Mouse (Mus musculus): Measurements from ENCODE around the gene Adra2c. TPM values are rescaled to one million over a fixed set of nuclear protein-coding genes. Genes with fewer than 3 reads are reported as not detected.

Adra2c gene
- polyA plus RNA-seq, 2 experiments: 0.10 to 0.15 TPM

GRCm38 (mm10) chr5:35245555-35246273, 32.4 kb upstream of the Adra2c start:
- no peak for ATAC-seq (ENCODE audit: low FRiP score, low read depth)
- no peaks in the 10 kb centered on the region for H3K4me1 ChIP-seq (ENCODE audit: control insufficient read depth, insufficient read depth, low read length)
- H3K27ac ChIP-seq (replicated peaks; ENCODE audit: low read depth, low read length): no peak overlapping the region
- H3K9me3 ChIP-seq (ENCODE audit: control insufficient read depth, low read length): no peaks in the 10 kb centered on the region
- no peaks in the 10 kb centered on the region for H3K36me3 ChIP-seq (ENCODE audit: control insufficient read depth, insufficient read depth, low read length)
- DNase-seq (ENCODE audit: low spot score): no peak
- no peak overlapping the region for H3K9ac ChIP-seq (ENCODE audit: low read depth, low read length, severe bottlenecking)
- TF ChIP-seq POLR2A (IDR thresholded peaks at IDR 0.05; ENCODE audit: borderline replicate concordance, extremely low read depth, insufficient read depth, insufficient read length): no peak
- no peak overlapping the region for H3K4me3 ChIP-seq (replicated peaks; ENCODE audit: low read length)
- no peak overlapping the region for H3K4me2 ChIP-seq (replicated peaks; ENCODE audit: low read depth, low read length, severe bottlenecking)
- H3K27me3 ChIP-seq (ENCODE audit: control insufficient read depth, insufficient read depth, low read length): no peaks in the 10 kb centered on the region
- 55% methylated on average over 11 of the region's 11 CpGs for WGBS

- H3K4me3 ChIP-seq (replicated peaks; ENCODE audit: low read length): no peak overlapping the region
- H3K36me3 ChIP-seq (ENCODE audit: control insufficient read depth, insufficient read depth, low read length): no peaks in the 10 kb centered on the region
- H3K4me2 ChIP-seq (replicated peaks; ENCODE audit: low read depth, low read length, severe bottlenecking): no peak overlapping the region
- H3K9ac ChIP-seq (ENCODE audit: low read depth, low read length, severe bottlenecking): no peak overlapping the region
- no peaks in the 10 kb centered on the region for H3K4me1 ChIP-seq (ENCODE audit: control insufficient read depth, insufficient read depth, low read length)
- ATAC-seq (ENCODE audit: low FRiP score, low read depth) (no peak), DNase-seq (ENCODE audit: low spot score) (no peak)
- no peaks in the 10 kb centered on the region for H3K27me3 ChIP-seq (ENCODE audit: control insufficient read depth, insufficient read depth, low read length)
- H3K27ac ChIP-seq (replicated peaks; ENCODE audit: low read depth, low read length): no peak overlapping the region
- TF ChIP-seq POLR2A (IDR thresholded peaks at IDR 0.05; ENCODE audit: borderline replicate concordance, extremely low read depth, insufficient read depth, insufficient read length): no peak
- H3K9me3 ChIP-seq (ENCODE audit: control insufficient read depth, low read length): no peaks in the 10 kb centered on the region
- WGBS: 69% methylated on average over 5 of the region's 5 CpGs
Measured at GRCm38 (mm10) chr5:35254964-35255716, 23.0 kb upstream of the Adra2c start.

- H3K27me3 ChIP-seq (ENCODE audit: control insufficient read depth, insufficient read depth, low read length): no peaks in the 10 kb centered on the region
- H3K27ac ChIP-seq (replicated peaks; ENCODE audit: low read depth, low read length): no peak overlapping the region
- no peak overlapping the region for H3K9ac ChIP-seq (ENCODE audit: low read depth, low read length, severe bottlenecking)
- no peaks in the 10 kb centered on the region for H3K4me1 ChIP-seq (ENCODE audit: control insufficient read depth, insufficient read depth, low read length)
- H3K36me3 ChIP-seq (ENCODE audit: control insufficient read depth, insufficient read depth, low read length): no peaks in the 10 kb centered on the region
- no peaks in the 10 kb centered on the region for H3K9me3 ChIP-seq (ENCODE audit: control insufficient read depth, low read length)
- WGBS: 57% methylated on average over 4 of the region's 4 CpGs
- H3K4me2 ChIP-seq (replicated peaks; ENCODE audit: low read depth, low read length, severe bottlenecking): no peak overlapping the region
- ATAC-seq (ENCODE audit: low FRiP score, low read depth) (no peak), DNase-seq (ENCODE audit: low spot score) (no peak)
- no peak overlapping the region for H3K4me3 ChIP-seq (replicated peaks; ENCODE audit: low read length)
- TF ChIP-seq POLR2A (IDR thresholded peaks at IDR 0.05; ENCODE audit: borderline replicate concordance, extremely low read depth, insufficient read depth, insufficient read length): no peak
Measured at GRCm38 (mm10) chr5:35263716-35264115, 14.4 kb upstream of the Adra2c start.

- Histone ChIP-seq H3K4me1 (ENCODE audit: control insufficient read depth, insufficient read depth, low read length) (no peaks in the 10 kb centered on the region), H3K36me3 (ENCODE audit: control insufficient read depth, insufficient read depth, low read length) (no peaks in the 10 kb centered on the region), H3K27me3 (ENCODE audit: control insufficient read depth, insufficient read depth, low read length) (no peaks in the 10 kb centered on the region), H3K9ac (ENCODE audit: low read depth, low read length, severe bottlenecking) (no peak overlapping the region), H3K9me3 (ENCODE audit: control insufficient read depth, low read length) (no peaks in the 10 kb centered on the region), H3K4me2 (replicated peaks; ENCODE audit: low read depth, low read length, severe bottlenecking) (no peak overlapping the region), H3K27ac (replicated peaks; ENCODE audit: low read depth, low read length) (no peak overlapping the region), H3K4me3 (replicated peaks; ENCODE audit: low read length) (no peak overlapping the region)
- TF ChIP-seq POLR2A (IDR thresholded peaks at IDR 0.05; ENCODE audit: borderline replicate concordance, extremely low read depth, insufficient read depth, insufficient read length): no peak
- DNase-seq (ENCODE audit: low spot score): no peak
- 57% methylated on average over 7 of the region's 7 CpGs for WGBS
- ATAC-seq (ENCODE audit: low FRiP score, low read depth): no peak
Measured at GRCm38 (mm10) chr5:35267486-35267885, 10.6 kb upstream of the Adra2c start.

DNA sequence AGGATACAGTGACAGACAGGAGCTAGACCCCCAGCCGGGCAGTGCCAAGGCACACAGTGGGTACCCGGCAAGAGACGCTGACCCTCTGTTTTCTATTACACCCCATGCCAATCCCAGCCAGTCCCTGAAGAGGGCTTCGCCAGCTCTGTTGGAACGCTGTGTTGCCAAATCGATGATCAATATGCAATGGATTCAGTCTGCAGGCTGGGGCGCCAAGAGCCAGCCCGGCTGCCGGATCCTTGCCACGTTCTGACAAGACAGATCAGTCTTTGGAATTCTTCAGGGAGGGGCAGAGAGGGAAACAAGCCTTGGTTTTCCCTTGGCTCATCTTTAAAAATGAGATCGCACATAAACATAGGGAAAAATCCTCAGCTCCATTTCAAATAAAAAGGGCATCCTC, 2.8 kb upstream of the Adra2c start:
- H3K4me3 ChIP-seq (replicated peaks; ENCODE audit: low read length): no peak overlapping the region
- DNase-seq (ENCODE audit: low spot score): no peak
- H3K36me3 ChIP-seq (ENCODE audit: control insufficient read depth, insufficient read depth, low read length): no peaks in the 10 kb centered on the region
- no peak overlapping the region for H3K27ac ChIP-seq (replicated peaks; ENCODE audit: low read depth, low read length)
- H3K9me3 ChIP-seq (ENCODE audit: control insufficient read depth, low read length): no peaks in the 10 kb centered on the region
- H3K9ac ChIP-seq (ENCODE audit: low read depth, low read length, severe bottlenecking): no peak overlapping the region
- 81% methylated on average over 11 of the region's 11 CpGs for WGBS
- H3K4me2 ChIP-seq (replicated peaks; ENCODE audit: low read depth, low read length, severe bottlenecking): no peak overlapping the region
- no peak for ATAC-seq (ENCODE audit: low FRiP score, low read depth)
- no peak for TF ChIP-seq POLR2A (IDR thresholded peaks at IDR 0.05; ENCODE audit: borderline replicate concordance, extremely low read depth, insufficient read depth, insufficient read length)
- no peaks in the 10 kb centered on the region; the same call in 1 of the 2 replicates for H3K4me1 ChIP-seq (ENCODE audit: control insufficient read depth, insufficient read depth, low read length)
- peaks cover 35% of the 10 kb centered on the region for H3K27me3 ChIP-seq (ENCODE audit: control insufficient read depth, insufficient read depth, low read length)

Data from limb, embryonic 14.5 days (tissue).